Mouse (Mus musculus): ENCODE data around the gene Tmem131l. TPM values are rescaled to one million over a fixed set of nuclear protein-coding genes. Genes with fewer than 3 reads are reported as not detected.

The Tmem131l gene
- polyA plus RNA-seq, 1 experiment from 2014 or later = 74.9 TPM

DNA sequence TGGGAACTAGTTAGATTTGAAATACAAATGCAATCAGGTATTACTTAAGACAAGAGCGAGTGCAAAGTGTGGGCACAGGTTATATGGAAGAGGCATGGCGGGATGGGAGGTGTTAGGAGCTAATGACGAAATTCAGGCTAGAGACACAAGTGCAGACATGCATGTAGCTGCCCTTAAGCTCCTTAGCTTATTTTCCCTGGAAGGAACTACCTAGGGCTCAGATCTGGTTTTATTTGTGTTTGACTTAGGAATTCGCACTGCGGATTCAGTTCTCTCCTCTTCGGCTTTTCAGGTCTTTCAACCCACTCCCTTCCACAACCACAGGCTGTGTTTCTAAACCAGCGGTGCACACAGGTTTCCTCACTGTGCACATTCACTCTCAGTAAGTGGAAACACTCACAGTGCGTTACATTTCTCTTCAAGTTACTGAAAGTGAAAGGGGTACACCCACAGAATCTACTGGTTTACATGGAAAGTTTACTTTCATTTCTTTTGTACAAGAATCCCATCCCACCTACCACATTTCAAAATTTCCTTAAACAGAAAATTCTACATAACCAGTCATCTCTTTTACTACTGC, 52.4 kb downstream of the Tmem131l start:
- H3K4me3 ChIP-seq = no peak overlapping the region
- peaks cover 59% of the 10 kb centered on the region for H3K4me1 ChIP-seq
- H3K27ac ChIP-seq = no peak overlapping the region
- WGBS = 58% methylated on average over 8 of the region's 8 CpGs
- no peaks in the 10 kb centered on the region for H3K27me3 ChIP-seq
- no peaks in the 10 kb centered on the region for H3K36me3 ChIP-seq
- H3K4me2 ChIP-seq (replicated peaks) = no peak overlapping the region
- no peaks in the 10 kb centered on the region for H3K9me3 ChIP-seq
- ATAC-seq (ENCODE audit: insufficient number of reproducible peaks, insufficient read depth, low FRiP score, low TSS enrichment) = no peak
- no peak overlapping the region for H3K9ac ChIP-seq

DNA sequence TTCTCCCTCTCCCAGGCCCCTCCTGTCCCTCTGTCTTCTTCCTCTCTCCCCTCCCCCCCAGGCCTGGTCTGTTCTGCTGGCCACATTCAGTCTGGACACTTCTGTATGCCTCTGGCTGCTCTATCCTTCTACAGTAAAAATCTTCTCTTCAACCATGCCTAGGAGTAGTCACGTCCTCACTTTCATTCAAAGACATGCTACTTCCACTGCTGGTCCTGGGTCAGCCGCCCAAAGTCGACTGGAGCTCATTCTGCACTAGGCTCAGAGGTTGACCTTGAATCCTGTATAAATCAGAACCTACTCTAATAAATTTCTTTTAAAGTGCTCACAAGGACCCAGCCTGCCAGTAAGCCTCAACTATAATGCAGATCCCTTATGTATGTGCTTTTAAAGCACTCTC, 53.2 kb downstream of the Tmem131l start:
- Histone ChIP-seq H3K4me3 (no peak overlapping the region), H3K4me2 (replicated peaks) (no peak overlapping the region), H3K9me3 (no peaks in the 10 kb centered on the region), H3K27me3 (no peaks in the 10 kb centered on the region), H3K4me1 (peaks cover 59% of the 10 kb centered on the region), H3K27ac (no peak overlapping the region), H3K9ac (no peak overlapping the region), H3K36me3 (no peaks in the 10 kb centered on the region)
- ATAC-seq (ENCODE audit: insufficient number of reproducible peaks, insufficient read depth, low FRiP score, low TSS enrichment) = no peak
- WGBS = 68% methylated on average over 3 of the region's 3 CpGs

DNA sequence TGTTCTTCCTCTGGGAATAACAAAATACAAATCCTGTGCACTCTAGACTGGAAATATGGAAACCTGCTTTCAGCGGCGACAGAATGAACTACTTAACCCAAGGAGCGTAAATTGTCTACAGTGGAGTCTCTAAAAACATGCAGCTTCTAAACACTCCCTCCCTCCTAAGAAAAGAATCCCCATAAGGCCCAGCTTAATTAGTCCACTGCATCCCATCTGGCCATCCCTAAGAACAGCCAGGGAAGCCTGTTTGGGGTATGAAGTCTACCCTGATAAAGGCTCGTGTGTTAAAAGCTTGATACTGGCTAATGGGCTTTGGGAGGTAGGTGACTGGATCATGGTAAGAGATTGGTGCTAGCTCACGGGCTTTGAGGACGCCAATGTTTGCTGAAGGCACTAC, 54.5 kb downstream of the Tmem131l start:
- WGBS = 73% methylated on average over 6 of the region's 6 CpGs
- no peak overlapping the region for H3K4me3 ChIP-seq
- no peak overlapping the region for H3K9ac ChIP-seq

DNA sequence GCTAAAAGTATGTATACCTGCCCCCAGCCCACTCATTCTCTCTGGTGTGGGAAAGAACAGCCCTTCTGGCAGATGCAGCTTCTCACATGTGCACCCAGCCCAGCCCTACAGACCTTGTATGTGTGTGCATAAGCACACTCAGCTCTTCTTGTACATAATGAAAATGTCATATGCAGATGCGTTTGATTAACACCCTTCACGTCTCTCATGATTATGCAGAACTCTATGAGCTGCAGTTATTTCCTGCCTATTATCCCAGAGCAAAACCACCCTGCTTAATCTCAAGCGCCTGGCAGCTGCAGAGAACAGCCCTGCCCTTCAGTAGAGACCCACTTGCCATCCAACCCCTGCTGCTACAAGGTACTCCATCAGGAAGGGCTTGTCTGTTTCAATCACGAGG, 55.6 kb downstream of the Tmem131l start:
- Histone ChIP-seq H3K27ac (no peak overlapping the region), H3K4me2 (replicated peaks) (no peak overlapping the region)
- 52% methylated on average over 4 of the region's 4 CpGs for WGBS

More for the DNA sequence above, 54.5 kb downstream of the Tmem131l start:
- no peaks in the 10 kb centered on the region for H3K27me3 ChIP-seq
- H3K4me2 ChIP-seq (replicated peaks) = no peak overlapping the region
- no peak overlapping the region for H3K27ac ChIP-seq
- no peak for ATAC-seq (ENCODE audit: insufficient number of reproducible peaks, insufficient read depth, low FRiP score, low TSS enrichment)
- no peaks in the 10 kb centered on the region for H3K9me3 ChIP-seq
- peaks cover 68% of the 10 kb centered on the region for H3K4me1 ChIP-seq
- no peaks in the 10 kb centered on the region for H3K36me3 ChIP-seq

DNA sequence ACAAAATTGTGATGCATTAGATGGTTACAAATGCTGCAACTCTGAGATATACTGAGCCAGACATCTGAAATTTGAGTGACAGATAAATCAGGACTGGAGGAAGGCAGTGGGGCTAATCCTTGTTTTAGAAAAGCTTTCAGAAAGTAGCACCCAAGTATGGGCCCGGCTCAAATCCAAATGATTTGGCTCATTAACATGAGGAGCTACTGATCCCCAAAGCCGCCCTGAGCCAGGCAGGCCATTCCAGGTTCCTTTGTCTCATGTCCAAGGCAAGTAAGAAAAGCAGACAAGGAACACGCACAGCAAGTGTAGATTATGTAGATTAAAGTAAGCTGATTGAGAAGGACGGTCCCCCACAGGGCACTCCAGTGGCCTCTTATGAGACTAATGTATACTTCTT, 57.2 kb downstream of the Tmem131l start:
- Histone ChIP-seq H3K4me2 (replicated peaks) (no peak overlapping the region), H3K4me3 (no peak overlapping the region), H3K9me3 (no peaks in the 10 kb centered on the region), H3K36me3 (no peaks in the 10 kb centered on the region), H3K27me3 (no peaks in the 10 kb centered on the region), H3K9ac (no peak overlapping the region), H3K27ac (no peak overlapping the region), H3K4me1 (peaks cover 70% of the 10 kb centered on the region)
- 71% methylated on average over 4 of the region's 4 CpGs for WGBS
- no peak for ATAC-seq (ENCODE audit: insufficient number of reproducible peaks, insufficient read depth, low FRiP score, low TSS enrichment)

More for the DNA sequence above, 55.6 kb downstream of the Tmem131l start:
- Histone ChIP-seq H3K4me1 (peaks cover 71% of the 10 kb centered on the region), H3K9ac (no peak overlapping the region), H3K27me3 (no peaks in the 10 kb centered on the region), H3K4me3 (no peak overlapping the region), H3K9me3 (no peaks in the 10 kb centered on the region), H3K36me3 (no peaks in the 10 kb centered on the region)
- no peak for ATAC-seq (ENCODE audit: insufficient number of reproducible peaks, insufficient read depth, low FRiP score, low TSS enrichment)

DNA sequence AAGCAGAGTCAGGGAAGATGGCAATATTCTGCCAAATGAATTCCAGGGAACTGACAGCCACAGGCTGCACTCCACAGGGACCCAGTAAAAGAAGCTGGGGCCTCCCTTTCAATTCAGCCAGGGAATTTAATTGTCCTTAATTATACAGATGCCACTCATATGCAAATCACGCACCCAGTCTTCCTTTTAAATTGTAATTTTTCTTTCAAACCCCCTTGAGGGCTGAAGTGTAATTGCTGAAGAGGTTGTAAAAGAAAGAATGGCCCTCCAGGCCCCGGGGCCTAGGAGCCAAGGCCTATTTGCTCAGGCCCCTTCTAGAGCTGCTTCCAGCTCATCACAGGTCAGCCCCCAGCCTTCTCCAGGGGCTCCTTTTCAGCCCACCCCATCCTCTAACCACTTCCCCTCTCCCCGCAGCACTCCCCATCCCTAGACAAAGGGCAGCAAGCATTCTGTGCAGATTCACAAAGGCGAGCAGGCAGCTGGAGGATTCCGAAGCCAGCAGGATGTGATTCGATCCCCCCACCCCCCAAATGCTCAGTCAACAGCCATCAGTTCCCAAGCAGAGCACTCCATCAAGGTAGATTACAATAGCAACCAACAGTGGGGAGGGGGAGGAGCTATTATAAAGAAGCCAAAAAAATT, 59.6 kb downstream of the Tmem131l start:
- peak overlapping the region; percentile 83 for H3K27ac ChIP-seq
- no peaks in the 10 kb centered on the region for H3K36me3 ChIP-seq
- ATAC-seq (ENCODE audit: insufficient number of reproducible peaks, insufficient read depth, low FRiP score, low TSS enrichment) = peak; percentile 74
- H3K27me3 ChIP-seq = no peaks in the 10 kb centered on the region
- H3K4me2 ChIP-seq (replicated peaks) = no peak overlapping the region
- H3K9ac ChIP-seq = peak overlapping the region; percentile 36; the same call in 1 of the 2 replicates
- 9% methylated on average over 6 of the region's 6 CpGs for WGBS
- H3K4me3 ChIP-seq = no peak overlapping the region
- no peaks in the 10 kb centered on the region for H3K9me3 ChIP-seq
- H3K4me1 ChIP-seq = peaks cover 57% of the 10 kb centered on the region

DNA sequence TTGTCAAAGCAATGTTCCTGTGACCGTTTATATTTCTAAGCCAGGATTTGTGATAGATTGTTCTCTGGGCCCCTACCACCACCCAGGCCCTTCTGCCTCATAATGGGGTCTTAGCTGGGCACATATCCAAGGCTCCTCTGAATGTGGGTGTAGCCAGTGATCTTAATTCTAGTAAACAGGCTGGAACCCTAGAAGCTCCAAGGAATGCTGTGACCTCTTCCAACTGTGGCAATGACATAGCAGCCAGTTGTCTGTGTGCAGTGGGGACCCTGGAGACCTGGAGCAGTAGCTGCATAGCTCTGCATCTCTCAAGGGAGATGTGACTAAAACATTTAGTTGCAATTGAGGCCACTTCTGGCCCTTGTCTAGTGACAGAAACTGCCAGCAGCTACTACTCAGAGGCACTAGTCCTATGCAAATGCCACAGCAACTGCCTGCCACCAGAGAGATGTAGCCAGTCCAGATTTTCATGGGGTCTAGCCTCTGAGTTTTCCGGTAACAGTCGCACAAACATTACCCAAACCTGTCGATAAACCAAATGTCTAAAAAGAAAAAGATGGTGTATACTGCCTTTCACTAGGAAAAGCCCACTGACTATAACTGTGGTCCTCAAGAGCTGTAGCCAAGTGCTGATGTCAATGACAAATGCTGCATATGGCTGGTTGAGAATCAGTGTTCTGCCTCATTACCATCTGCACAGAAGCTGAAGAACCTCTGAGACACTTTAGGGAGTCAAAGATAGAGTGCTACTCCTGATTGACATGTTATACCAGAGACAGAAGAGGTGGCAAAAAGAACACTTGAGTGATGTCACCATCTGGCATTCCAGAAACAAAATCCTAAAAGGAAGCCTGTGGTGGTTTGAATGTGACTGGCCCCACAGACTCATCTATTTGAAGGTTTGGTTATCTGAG, 61.2 kb downstream of the Tmem131l start:
- H3K9me3 ChIP-seq = no peaks in the 10 kb centered on the region
- no peak for ATAC-seq (ENCODE audit: insufficient number of reproducible peaks, insufficient read depth, low FRiP score, low TSS enrichment)
- H3K4me1 ChIP-seq = peaks cover 49% of the 10 kb centered on the region
- H3K4me2 ChIP-seq (replicated peaks) = no peak overlapping the region
- H3K27me3 ChIP-seq = no peaks in the 10 kb centered on the region
- H3K4me3 ChIP-seq = no peak overlapping the region
- no peak overlapping the region for H3K27ac ChIP-seq
- H3K36me3 ChIP-seq = no peaks in the 10 kb centered on the region
- H3K9ac ChIP-seq = no peak overlapping the region
- 80% methylated on average over 4 of the region's 4 CpGs for WGBS

DNA sequence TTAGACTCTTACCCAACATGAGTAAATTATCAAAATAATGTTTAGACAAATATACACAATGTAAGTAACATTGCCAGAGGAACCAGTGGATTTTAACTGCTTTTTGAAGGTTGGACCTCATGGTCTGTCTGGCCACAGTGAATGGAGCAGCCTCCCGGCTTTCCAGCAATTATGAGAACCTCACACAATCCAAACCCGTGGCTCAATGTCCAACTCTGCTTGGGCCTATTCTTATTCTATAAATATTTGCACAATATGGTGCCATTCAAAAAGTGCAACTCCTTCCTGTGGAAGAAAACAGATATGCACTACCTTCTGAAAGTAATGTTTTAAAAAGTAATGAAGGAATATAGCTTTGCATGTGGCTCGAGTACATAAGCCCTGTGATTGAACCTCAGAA, 62.2 kb downstream of the Tmem131l start:
- ATAC-seq (ENCODE audit: insufficient number of reproducible peaks, insufficient read depth, low FRiP score, low TSS enrichment) = no peak
- H3K27ac ChIP-seq = no peak overlapping the region

DNA sequence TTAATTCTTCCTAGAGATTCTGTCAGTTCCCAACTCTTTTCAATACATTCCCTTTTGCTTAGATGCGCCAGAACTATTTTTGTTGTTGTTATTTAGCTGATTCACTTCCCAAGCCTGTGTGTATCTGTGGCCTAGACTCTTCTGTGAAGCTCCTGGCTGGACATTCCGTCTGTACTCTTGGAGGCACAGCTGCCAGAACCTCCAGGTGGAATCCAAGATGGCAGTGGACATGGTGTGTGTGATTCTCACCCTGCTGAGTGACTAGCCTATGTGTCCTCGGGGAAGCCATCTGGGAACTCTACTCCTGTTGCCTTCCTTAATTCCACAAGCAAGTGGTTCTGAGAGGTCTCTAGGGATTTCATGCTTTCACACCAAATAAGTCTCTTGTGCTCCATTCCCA, 63.8 kb downstream of the Tmem131l start:
- 80% methylated on average over 3 of the region's 3 CpGs for WGBS
- Histone ChIP-seq H3K4me3 (no peak overlapping the region), H3K27me3 (no peaks in the 10 kb centered on the region), H3K36me3 (no peaks in the 10 kb centered on the region), H3K4me2 (replicated peaks) (no peak overlapping the region), H3K4me1 (peaks cover 53% of the 10 kb centered on the region), H3K9me3 (no peaks in the 10 kb centered on the region), H3K27ac (no peak overlapping the region), H3K9ac (no peak overlapping the region)
- no peak for ATAC-seq (ENCODE audit: insufficient number of reproducible peaks, insufficient read depth, low FRiP score, low TSS enrichment)

More for the DNA sequence above, 62.2 kb downstream of the Tmem131l start:
- WGBS = 72% methylated on average over 3 of the region's 3 CpGs
- H3K4me2 ChIP-seq (replicated peaks) = no peak overlapping the region
- no peaks in the 10 kb centered on the region for H3K36me3 ChIP-seq
- no peaks in the 10 kb centered on the region for H3K27me3 ChIP-seq
- H3K9ac ChIP-seq = no peak overlapping the region
- H3K4me3 ChIP-seq = no peak overlapping the region
- peaks cover 48% of the 10 kb centered on the region for H3K4me1 ChIP-seq
- no peaks in the 10 kb centered on the region for H3K9me3 ChIP-seq

DNA sequence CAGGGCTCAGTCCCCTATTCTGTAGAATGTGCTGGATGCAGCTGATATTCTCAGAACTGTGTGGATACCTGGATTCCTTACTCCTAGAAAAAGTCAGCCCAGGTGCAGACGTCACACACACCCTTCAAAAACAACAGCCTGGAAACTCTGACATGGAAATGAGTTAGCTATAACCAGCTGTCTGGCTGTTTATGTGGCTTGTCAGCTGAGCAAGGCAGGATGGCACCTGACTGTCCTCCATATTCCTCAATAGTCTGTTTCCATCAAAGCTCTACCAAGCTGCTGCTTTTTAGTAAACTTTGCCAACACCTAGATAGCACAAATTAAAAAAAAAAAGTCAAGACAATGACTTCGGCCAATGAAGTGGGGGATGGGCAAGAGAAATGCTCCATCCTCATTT, 66.6 kb downstream of the Tmem131l start:
- 65% methylated on average over 2 of the region's 2 CpGs for WGBS
- H3K36me3 ChIP-seq = no peaks in the 10 kb centered on the region
- H3K4me2 ChIP-seq (replicated peaks) = no peak overlapping the region
- H3K27me3 ChIP-seq = no peaks in the 10 kb centered on the region
- H3K4me1 ChIP-seq = peaks cover 44% of the 10 kb centered on the region
- no peaks in the 10 kb centered on the region for H3K9me3 ChIP-seq
- H3K4me3 ChIP-seq = no peak overlapping the region
- ATAC-seq (ENCODE audit: insufficient number of reproducible peaks, insufficient read depth, low FRiP score, low TSS enrichment) = no peak
- H3K27ac ChIP-seq = no peak overlapping the region
- H3K9ac ChIP-seq = no peak overlapping the region

DNA sequence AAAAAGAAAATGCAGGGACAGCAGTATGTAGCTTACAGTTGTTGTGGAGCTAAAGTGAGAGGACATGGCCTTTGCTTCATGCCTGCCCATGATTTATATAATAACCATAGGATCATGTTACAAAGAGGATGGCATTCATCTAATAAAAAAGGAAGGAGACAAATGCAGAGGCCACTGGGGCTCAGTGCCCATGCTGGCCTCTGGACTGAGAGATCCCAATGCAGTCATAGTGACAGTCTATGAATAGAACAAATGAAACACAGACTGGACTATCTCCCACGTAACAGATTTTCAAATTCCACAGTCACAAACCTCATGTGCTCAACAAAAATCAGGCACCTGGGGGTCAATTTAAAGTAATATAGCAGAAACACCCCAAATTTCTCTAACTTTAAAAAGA, 69.3 kb downstream of the Tmem131l start:
- H3K27me3 ChIP-seq = no peaks in the 10 kb centered on the region
- peaks cover 31% of the 10 kb centered on the region for H3K4me1 ChIP-seq
- H3K9ac ChIP-seq = no peak overlapping the region
- peaks cover 1% of the 10 kb centered on the region; the same call in 1 of the 2 replicates for H3K36me3 ChIP-seq
- ATAC-seq (ENCODE audit: insufficient number of reproducible peaks, insufficient read depth, low FRiP score, low TSS enrichment) = no peak
- H3K4me3 ChIP-seq = no peak overlapping the region
- no peak overlapping the region for H3K27ac ChIP-seq
- 27% methylated on average over 1 of the region's 1 CpGs for WGBS
- H3K9me3 ChIP-seq = no peaks in the 10 kb centered on the region
- H3K4me2 ChIP-seq (replicated peaks) = no peak overlapping the region

DNA sequence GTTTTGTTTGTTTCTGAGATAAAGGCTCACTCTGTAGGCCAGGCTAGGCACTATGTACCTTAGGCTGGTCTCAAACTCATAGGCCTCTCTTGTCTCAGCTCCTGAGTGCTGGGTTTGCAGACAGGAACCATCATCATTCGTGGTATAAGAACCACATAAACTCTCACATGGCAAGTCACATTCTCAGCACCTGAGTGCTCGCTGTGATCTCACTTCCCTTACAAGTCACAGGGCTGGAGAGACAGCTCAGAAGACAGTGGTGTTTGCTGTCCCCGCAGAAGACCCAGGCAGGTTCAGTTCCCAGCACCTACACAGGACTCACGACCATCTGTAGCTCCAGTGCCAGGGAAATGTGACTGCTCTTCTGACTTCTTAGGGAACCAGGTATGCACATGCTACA, 70.9 kb downstream of the Tmem131l start:
- WGBS = 86% methylated on average over 4 of the region's 4 CpGs
- peaks cover 29% of the 10 kb centered on the region for H3K4me1 ChIP-seq
- H3K36me3 ChIP-seq = peaks cover 2% of the 10 kb centered on the region; the same call in 1 of the 2 replicates

More for the DNA sequence above, 70.9 kb downstream of the Tmem131l start:
- Histone ChIP-seq H3K4me2 (replicated peaks) (no peak overlapping the region), H3K27me3 (no peaks in the 10 kb centered on the region), H3K4me3 (no peak overlapping the region), H3K9me3 (no peaks in the 10 kb centered on the region), H3K9ac (no peak overlapping the region), H3K27ac (no peak overlapping the region)
- no peak for ATAC-seq (ENCODE audit: insufficient number of reproducible peaks, insufficient read depth, low FRiP score, low TSS enrichment)
